Mouse (Mus musculus): ENCODE measurements around the gene Usp28.

- 0 out of 2 replicates have a peak, but pooled peaks have one; percentile 16 for TF ChIP-seq CTCF (IDR thresholded peaks at IDR 0.05; ENCODE audit: extremely low read depth, insufficient read depth, low read length)
- no peak for TF ChIP-seq POLR2A (IDR thresholded peaks at IDR 0.05; ENCODE audit: extremely low read depth, insufficient read depth, low read length)
Measured at GRCm38 (mm10) chr9:48964587-48965040, 20.6 kb upstream of the Usp28 start, which contains the start of gene Htr3b.
